Mouse (Mus musculus) hindbrain, embryonic 16.5 days (tissue): ENCODE results near the gene Lgals9. TPM values are rescaled to one million over a fixed set of nuclear protein-coding genes. Genes with fewer than 3 reads are reported as not detected.
"Not testable (repeated sequence)": the region's sequence is repeated elsewhere in the genome, so short reads cannot be mapped to it uniquely, and the experiment has no call there.

Source experiments
- ATAC-seq: fragments of 200-750 bp; cut with Nextera tagmentation; 2 replicates; pipeline ENCODE4 v1.8.0; 2017; ENCODE audit warnings: moderate TSS enrichment, moderate library complexity
- H3K27ac ChIP-seq: fragments of 300-500 bp; sonication (generic); 2 replicates; pipeline ENCODE4 v1.5.1; 2014; ENCODE audit warnings: low read depth, mild to moderate bottlenecking, control low read depth, low read length, moderate library complexity
- H3K27me3 ChIP-seq: fragments of 300-500 bp; sonication (generic); replicated peaks from 2 replicates; pipeline ENCODE4 v1.6.1; 2014; ENCODE audit warnings: low read length; ENCODE audit not compliant: control insufficient read depth, insufficient read depth
- H3K36me3 ChIP-seq: fragments of 300-500 bp; sonication (generic); 2 replicates; pipeline ENCODE4 v1.6.1; 2014; ENCODE audit warnings: mild to moderate bottlenecking, low read length, moderate library complexity, mixed read lengths; ENCODE audit not compliant: control insufficient read depth, insufficient read depth
- H3K4me1 ChIP-seq: fragments of 300-500 bp; sonication (generic); 2 replicates; pipeline ENCODE4 v1.6.1; 2014; ENCODE audit warnings: low read depth, low read length; ENCODE audit not compliant: control insufficient read depth, insufficient read depth
- H3K4me2 ChIP-seq: fragments of 300-500 bp; sonication (generic); 2 replicates; pipeline ENCODE4 v1.6.1; 2014; ENCODE audit warnings: mild to moderate bottlenecking, low read length, control low read depth, moderate library complexity
- H3K4me3 ChIP-seq: fragments of 300-500 bp; sonication (generic); 2 replicates; pipeline ENCODE4 v1.5.1; 2014; ENCODE audit warnings: mild to moderate bottlenecking, low read length, control low read depth, moderate library complexity
- H3K9ac ChIP-seq: fragments of 300-500 bp; sonication (generic); 2 replicates; pipeline ENCODE4 v1.6.1; 2014; ENCODE audit warnings: low read depth, mild to moderate bottlenecking, control low read depth, low read length, moderate library complexity
- H3K9me3 ChIP-seq: fragments of 300-500 bp; sonication (generic); 2 replicates; pipeline ENCODE4 v1.6.1; 2014; ENCODE audit warnings: mild to moderate bottlenecking, low read length, moderate library complexity; ENCODE audit not compliant: control insufficient read depth
- WGBS: fragments of 180-500 bp; shearing (Covaris S2); extraction: QIAGEN DNeasy Blood & Tissue Kit; methylation state at CpG from one replicate; pipeline ENCODE4 v1.1.7; 2014; 5-methylcytosine and 5-hydroxymethylcytosine counted together
- polyA plus RNA-seq: library from polyadenylated mRNA; unstranded; fragments of >200 nt; fragmentation: Nextera tagmentation; extraction: Ambion mirVana; gene quantifications from 2 replicates; pipeline ENCODE4 v1.2.1, GENCODE M21; 2015

The Lgals9 gene
- polyA plus RNA-seq, 1 experiment from 2014 or later = 18.3 TPM

GRCm38 (mm10) chr11:79001871-79002270 lies 17.1 kb upstream of the Lgals9 start:
- 94% methylated on average over 4 of the region's 4 CpGs for WGBS
- H3K9me3 ChIP-seq = no peaks in the 10 kb centered on the region
- H3K9ac ChIP-seq = no peak overlapping the region
- H3K4me3 ChIP-seq = no peak overlapping the region
- ATAC-seq = no peak
- H3K36me3 ChIP-seq = no peaks in the 10 kb centered on the region
- no peak overlapping the region for H3K27ac ChIP-seq
- no peaks in the 10 kb centered on the region for H3K4me1 ChIP-seq
- H3K4me2 ChIP-seq = no peak overlapping the region
- no peaks in the 10 kb centered on the region for H3K27me3 ChIP-seq

- Histone ChIP-seq H3K27me3 (no peaks in the 10 kb centered on the region), H3K36me3 (no peaks in the 10 kb centered on the region), H3K4me1 (no peaks in the 10 kb centered on the region), H3K4me2 (no peak overlapping the region), H3K27ac (no peak overlapping the region), H3K4me3 (no peak overlapping the region), H3K9ac (no peak overlapping the region), H3K9me3 (no peaks in the 10 kb centered on the region; the same call in 1 of the 2 replicates)
- 24% methylated on average over 6 of the region's 6 CpGs for WGBS
- ATAC-seq = no peak
Observed at GRCm38 (mm10) chr11:78999118-78999517, 14.4 kb upstream of the Lgals9 start.

- H3K9ac ChIP-seq, H3K4me2 ChIP-seq, H3K27me3 ChIP-seq, ATAC-seq, H3K9me3 ChIP-seq, H3K27ac ChIP-seq, H3K4me3 ChIP-seq, H3K4me1 ChIP-seq, H3K36me3 ChIP-seq: not testable (repeated sequence)
- WGBS = 80% methylated on average over 5 of the region's 5 CpGs
Observed at GRCm38 (mm10) chr11:78990875-78991543, 6.3 kb upstream of the Lgals9 start.

DNA sequence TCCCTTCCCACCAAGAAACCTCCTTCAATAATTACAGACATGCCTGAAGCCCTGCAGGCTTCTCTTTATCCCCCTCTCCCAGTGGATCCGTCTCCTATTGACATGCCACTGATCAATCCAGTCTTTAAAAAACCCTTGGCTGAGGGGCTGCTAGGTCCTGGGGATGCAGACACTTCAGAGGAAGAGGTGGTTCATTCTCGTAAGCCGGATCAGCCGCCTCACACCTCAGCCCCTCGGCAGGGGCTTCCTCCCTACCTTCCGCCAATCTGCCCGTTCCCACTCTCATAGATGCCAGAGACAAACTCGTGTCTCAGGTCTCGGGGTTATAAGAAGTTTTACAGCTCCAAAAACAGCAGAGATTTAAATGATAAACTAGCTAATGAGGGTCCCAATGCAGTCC lies 5.3 kb upstream of the Lgals9 start:
- Histone ChIP-seq H3K36me3 (no peaks in the 10 kb centered on the region), H3K4me1 (no peaks in the 10 kb centered on the region), H3K9me3 (peaks cover 2% of the 10 kb centered on the region; the same call in 1 of the 2 replicates), H3K27ac (no peak overlapping the region), H3K9ac (no peak overlapping the region), H3K4me3 (no peak overlapping the region), H3K27me3 (no peaks in the 10 kb centered on the region), H3K4me2 (no peak overlapping the region)
- 89% methylated on average over 9 of the region's 9 CpGs for WGBS
- ATAC-seq = no peak

- H3K4me2 ChIP-seq, H3K9me3 ChIP-seq, H3K27me3 ChIP-seq, H3K9ac ChIP-seq, H3K27ac ChIP-seq, H3K4me3 ChIP-seq, ATAC-seq, H3K4me1 ChIP-seq, H3K36me3 ChIP-seq: not testable (repeated sequence)
- WGBS = 94% methylated on average over 11 of the region's 11 CpGs
Observed at GRCm38 (mm10) chr11:78989206-78989605, 4.5 kb upstream of the Lgals9 start.

DNA sequence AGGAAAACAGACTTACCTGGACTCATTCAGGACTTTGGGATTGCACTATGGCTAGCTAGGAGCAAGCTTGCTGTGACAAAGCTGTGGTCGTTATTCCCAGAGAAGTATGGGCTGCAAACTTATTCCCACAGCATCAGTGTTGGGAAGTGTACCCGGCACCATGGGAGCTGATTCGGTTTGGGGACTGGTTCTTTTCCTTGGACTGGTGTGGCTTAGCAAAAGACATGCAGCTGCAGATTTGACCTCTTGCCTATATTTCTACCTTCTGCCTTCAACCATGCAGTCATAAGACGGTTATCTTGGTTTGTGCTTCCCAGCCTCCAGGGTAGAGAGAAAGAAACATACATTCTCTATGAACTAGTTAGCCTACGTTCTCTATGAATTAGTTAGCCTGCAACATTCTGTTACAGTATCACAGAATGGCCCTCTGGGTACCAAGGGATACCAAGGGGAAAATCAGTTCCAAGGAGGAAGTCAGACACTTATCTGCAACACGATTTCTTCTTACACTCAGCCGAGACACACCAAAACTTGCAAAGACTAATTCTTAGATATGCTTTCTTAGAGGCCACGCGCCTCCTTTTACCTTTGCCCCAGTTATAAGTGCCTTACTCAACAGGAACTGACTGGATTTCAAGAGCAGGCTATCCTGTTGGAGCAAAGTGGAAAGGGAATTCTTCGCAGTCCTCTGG lies 1.7 kb upstream of the Lgals9 start:
- no peak overlapping the region for H3K4me3 ChIP-seq
- H3K4me2 ChIP-seq = no peak overlapping the region
- H3K36me3 ChIP-seq = no peaks in the 10 kb centered on the region
- H3K27me3 ChIP-seq = no peaks in the 10 kb centered on the region
- no peak overlapping the region for H3K27ac ChIP-seq
- 94% methylated on average over 10 of the region's 10 CpGs for WGBS
- H3K9me3 ChIP-seq = peaks cover 2% of the 10 kb centered on the region; the same call in 1 of the 2 replicates
- ATAC-seq = no peak
- no peak overlapping the region for H3K9ac ChIP-seq
- no peaks in the 10 kb centered on the region for H3K4me1 ChIP-seq

DNA sequence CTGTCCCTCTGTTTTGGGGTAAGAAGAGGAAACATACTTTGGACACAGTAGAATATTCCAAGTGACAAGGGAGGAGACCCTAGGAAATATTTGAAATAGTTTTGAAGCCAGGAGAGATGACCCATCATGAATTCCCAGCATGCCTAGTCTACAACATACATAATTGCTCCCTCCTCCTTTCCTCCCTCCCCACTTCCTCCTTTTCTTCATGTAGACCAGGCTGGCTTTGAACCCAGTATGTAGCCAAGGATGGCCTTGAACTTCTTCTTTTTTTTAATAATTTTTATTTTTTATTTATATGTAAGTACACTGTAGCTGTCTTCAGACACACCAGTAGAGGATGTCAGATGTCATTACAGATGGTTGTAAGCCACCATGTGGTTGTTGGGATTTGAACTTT lies 759 bp upstream of the Lgals9 start:
- Histone ChIP-seq H3K9ac (no peak overlapping the region), H3K4me2 (no peak overlapping the region), H3K4me3 (no peak overlapping the region), H3K27ac (no peak overlapping the region), H3K27me3 (no peaks in the 10 kb centered on the region), H3K9me3 (0 out of 2 replicates have a peak, but pooled peaks cover 2% of the 10 kb centered on the region), H3K36me3 (no peaks in the 10 kb centered on the region), H3K4me1 (no peaks in the 10 kb centered on the region)
- no peak for ATAC-seq

GRCm38 (mm10) chr11:78983539-78983938 lies 1.2 kb downstream of the Lgals9 start:
- WGBS = 79% methylated on average over 7 of the region's 7 CpGs
- ATAC-seq = no peak

GRCm38 (mm10) chr11:78982513-78983291 lies 2.0 kb downstream of the Lgals9 start:
- Histone ChIP-seq H3K9me3 (no peaks in the 10 kb centered on the region), H3K27me3 (no peaks in the 10 kb centered on the region), H3K4me1 (no peaks in the 10 kb centered on the region), H3K9ac (no peak overlapping the region), H3K4me2 (no peak overlapping the region), H3K4me3 (no peak overlapping the region), H3K27ac (no peak overlapping the region), H3K36me3 (no peaks in the 10 kb centered on the region)
- 86% methylated on average over 12 of the region's 12 CpGs for WGBS
- ATAC-seq = no peak

More at GRCm38 (mm10) chr11:78983539-78983938, 1.2 kb downstream of the Lgals9 start:
- Histone ChIP-seq H3K9ac (no peak overlapping the region), H3K27me3 (no peaks in the 10 kb centered on the region), H3K4me1 (no peaks in the 10 kb centered on the region), H3K4me3 (no peak overlapping the region), H3K9me3 (no peaks in the 10 kb centered on the region), H3K27ac (no peak overlapping the region), H3K36me3 (no peaks in the 10 kb centered on the region), H3K4me2 (no peak overlapping the region)
